Mouse (Mus musculus) CH12.LX (cell line): ENCODE measurements at regions not wholly inside any gene's neighbourhood (a gene's known extent, or its start where the extent isn't known, plus 50 kb on each side); places are given as distances from the start of the nearest gene placed in this dataset.

Source experiments
- DNase-seq: peaks from one replicate; pipeline ENCODE4 v3.0.0-alpha.2; 2013; ENCODE audit errors: extremely low read depth
- H3K27ac ChIP-seq: 2 replicates; pipeline ENCODE4 v1.5.1; 2012; ENCODE audit warnings: low read depth, mild to moderate bottlenecking, control low read depth, moderate library complexity; ENCODE audit not compliant: insufficient read depth
- H3K27me3 ChIP-seq: replicated peaks from 2 replicates; pipeline ENCODE3; 2012; ENCODE audit warnings: inconsistent platforms
- H3K36me3 ChIP-seq, 2 experiments: replicated peaks in 1 of 2; 2 replicates each; pipeline versions ENCODE3 to v1.6.1; 2012; ENCODE audit warnings: inconsistent platforms in 1 of 2, low read length in 1 of 2, mild to moderate bottlenecking in 1 of 2, mixed read lengths in 1 of 2, moderate library complexity in 1 of 2; ENCODE audit not compliant: control insufficient read depth in 1 of 2, insufficient read depth in 1 of 2
- H3K4me1 ChIP-seq, 2 experiments: 2 replicates each; pipeline ENCODE4 v1.6.1; 2012; ENCODE audit warnings: inconsistent platforms in 1 of 2, moderate library complexity in 1 of 2; ENCODE audit not compliant: insufficient read depth in 2 of 2, control insufficient read depth in 1 of 2
- H3K4me2 ChIP-seq: 2 replicates; pipeline ENCODE4 v1.6.1; 2012; ENCODE audit warnings: low read depth, mild to moderate bottlenecking, control low read depth; ENCODE audit not compliant: poor library complexity, insufficient read depth, severe bottlenecking
- H3K4me3 ChIP-seq, 3 experiments: fragments of 150-350 bp in 1 of 3; sonication (generic) in 1 of 3; replicated peaks in 1 of 3; 2 replicates each; pipeline versions ENCODE3 to v1.5.1; 2011 to 2012; ENCODE audit warnings: low read depth in 2 of 3, low read length in 2 of 3, mild to moderate bottlenecking in 2 of 3, moderate library complexity in 2 of 3, control low read depth in 1 of 3, improper control_type of control experiment in 1 of 3, inconsistent platforms in 1 of 3, mixed read lengths in 1 of 3; ENCODE audit not compliant: poor library complexity in 1 of 3
- H3K79me2 ChIP-seq: replicated peaks from 2 replicates; pipeline ENCODE4 v1.6.1; 2012; ENCODE audit warnings: mild to moderate bottlenecking, moderate library complexity; ENCODE audit not compliant: control insufficient read depth, poor library complexity, insufficient read depth, severe bottlenecking; ENCODE audit errors: extremely low read depth
- H3K9ac ChIP-seq: 2 replicates; pipeline ENCODE4 v1.6.1; 2012; ENCODE audit warnings: low read depth, mild to moderate bottlenecking, control low read depth, moderate library complexity; ENCODE audit not compliant: insufficient read depth
- H3K9me3 ChIP-seq: replicated peaks from 2 replicates; pipeline ENCODE3; 2012; ENCODE audit warnings: low read length, inconsistent platforms, mixed read lengths
- CHD2 ChIP-seq: IDR thresholded peaks from 2 replicates; pipeline ENCODE4 v1.6.1; 2011; ENCODE audit warnings: low read length, improper control_type of control experiment
- E2F4 ChIP-seq: IDR thresholded peaks from 2 replicates; pipeline ENCODE4 v1.6.1; 2011; ENCODE audit warnings: low read depth, low read length, improper control_type of control experiment; ENCODE audit not compliant: insufficient replicate concordance
- ELF1 ChIP-seq: IDR thresholded peaks from 2 replicates; pipeline ENCODE4 v1.6.1; 2014; ENCODE audit warnings: low read depth, mild to moderate bottlenecking, inconsistent platforms, low read length, improper control_type of control experiment
- EP300 ChIP-seq: IDR thresholded peaks from 2 replicates; pipeline ENCODE4 v1.6.1; 2011; ENCODE audit warnings: low read length, improper control_type of control experiment
- GABPA ChIP-seq: IDR thresholded peaks from 2 replicates; pipeline ENCODE4 v1.6.1; 2012; ENCODE audit warnings: low read depth, low read length, improper control_type of control experiment, inconsistent platforms; ENCODE audit not compliant: insufficient replicate concordance
- JUN ChIP-seq: IDR thresholded peaks from 2 replicates; pipeline ENCODE4 v1.6.1; 2011; ENCODE audit warnings: low read depth, mild to moderate bottlenecking, low read length, improper control_type of control experiment, moderate library complexity; ENCODE audit not compliant: insufficient read depth
- MAX ChIP-seq: IDR thresholded peaks from 2 replicates; pipeline ENCODE4 v1.6.1; 2011; ENCODE audit warnings: low read length, improper control_type of control experiment
- MEF2A ChIP-seq: IDR thresholded peaks from 2 replicates; pipeline ENCODE4 v1.6.1; 2014; ENCODE audit warnings: low read depth, mild to moderate bottlenecking, inconsistent platforms, low read length, improper control_type of control experiment, borderline replicate concordance
- MYC ChIP-seq: IDR thresholded peaks from 2 replicates; pipeline ENCODE4 v1.6.1; 2011; ENCODE audit warnings: low read depth, mild to moderate bottlenecking, improper control_type of control experiment, low read length
- RAD21 ChIP-seq: IDR thresholded peaks from 2 replicates; pipeline ENCODE4 v1.6.1; 2011; ENCODE audit warnings: low read depth, mild to moderate bottlenecking, low read length, improper control_type of control experiment, moderate library complexity
- SMC3 ChIP-seq: IDR thresholded peaks from 2 replicates; pipeline ENCODE4 v1.6.1; 2011; ENCODE audit warnings: low read depth, low read length, improper control_type of control experiment
- TBP ChIP-seq: conservative IDR thresholded peaks from 2 replicates; pipeline ENCODE4 v1.6.1; 2011; ENCODE audit warnings: low read depth, low read length, improper control_type of control experiment
- TCF12 ChIP-seq: IDR thresholded peaks from 2 replicates; pipeline ENCODE4 v1.6.1; 2014; ENCODE audit warnings: low read depth, mild to moderate bottlenecking, inconsistent platforms, low read length, improper control_type of control experiment
- UBTF ChIP-seq: IDR thresholded peaks from 2 replicates; pipeline ENCODE4 v1.6.1; 2012; ENCODE audit warnings: low read depth, mild to moderate bottlenecking, inconsistent platforms, low read length, improper control_type of control experiment, moderate library complexity
- USF1 ChIP-seq: IDR thresholded peaks from 2 replicates; pipeline ENCODE4 v1.6.1; 2014; ENCODE audit warnings: low read depth, mild to moderate bottlenecking, inconsistent platforms, low read length, improper control_type of control experiment
- USF2 ChIP-seq: conservative IDR thresholded peaks from 2 replicates; pipeline ENCODE4 v1.6.1; 2011; ENCODE audit warnings: low read depth, low read length, improper control_type of control experiment
- ZKSCAN1 ChIP-seq: IDR thresholded peaks from 2 replicates; pipeline ENCODE4 v1.6.1; 2012; ENCODE audit warnings: low read depth, inconsistent platforms, low read length, improper control_type of control experiment, borderline replicate concordance
- ZMIZ1 ChIP-seq: IDR thresholded peaks from 2 replicates; pipeline ENCODE4 v1.6.1; 2012; ENCODE audit warnings: low read depth, mild to moderate bottlenecking, inconsistent platforms, low read length, improper control_type of control experiment
- dilution Hi-C: fragments of 300-500 bp; cut with MboI; formaldehyde crosslinking; loops from 2 replicates; pipeline ENCODE4 v1.14.3; 2020; ENCODE audit warnings: low sequenced_read_pairs; ENCODE audit not compliant: extremely low pct_unique_long_range_greater_than_20kb, extremely low pct_ligation_motif_present
- in situ Hi-C: fragments of 300-500 bp; cut with MboI; formaldehyde crosslinking; loops from 3 replicates; pipeline ENCODE4 v1.14.3; 2019; ENCODE audit warnings: low sequenced_read_pairs, low pct_ligation_motif_present, low pct_unique_long_range_greater_than_20kb, mixed read lengths

DNA sequence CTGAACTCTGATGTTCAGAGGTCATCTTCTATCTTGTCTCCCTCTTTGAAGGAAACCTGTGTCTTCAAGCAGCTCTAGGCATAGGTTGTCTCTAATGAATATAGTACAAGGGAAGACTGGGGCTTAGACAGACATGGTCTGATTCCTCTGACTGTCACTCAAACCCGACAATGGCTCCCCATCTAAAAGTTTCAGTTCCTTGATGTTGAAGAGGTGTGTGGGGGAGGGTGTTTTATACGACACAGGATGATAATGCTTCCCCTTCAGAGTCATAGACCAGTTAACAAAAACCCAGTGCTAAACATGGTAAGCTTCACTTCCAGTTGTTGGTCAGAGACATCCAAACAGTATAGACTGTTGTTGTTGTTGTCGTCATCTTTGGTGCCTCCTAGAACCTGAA, 195.3 kb upstream of the Map3k1 start:
- Histone ChIP-seq H3K79me2 (no peaks in the 10 kb centered on the region), H3K27ac (no peak overlapping the region), H3K4me3 (no peak overlapping the region), H3K4me2 (no peak overlapping the region), H3K36me3 (no peaks in the 10 kb centered on the region), H3K9me3 (peaks cover 2% of the 10 kb centered on the region), H3K27me3 (no peaks in the 10 kb centered on the region), H3K9ac (no peak overlapping the region), H3K4me1 (peaks cover 30 to 70% of the 10 kb centered on the region in 2 experiments)
- dilution Hi-C loops: no loop called here
- peak; percentile 74 for DNase-seq
- TF ChIP-seq EP300 (peak; percentile 27; the same call in 1 of the 2 replicates), USF2 (no peak)
- in situ Hi-C loops: no loop called here

DNA sequence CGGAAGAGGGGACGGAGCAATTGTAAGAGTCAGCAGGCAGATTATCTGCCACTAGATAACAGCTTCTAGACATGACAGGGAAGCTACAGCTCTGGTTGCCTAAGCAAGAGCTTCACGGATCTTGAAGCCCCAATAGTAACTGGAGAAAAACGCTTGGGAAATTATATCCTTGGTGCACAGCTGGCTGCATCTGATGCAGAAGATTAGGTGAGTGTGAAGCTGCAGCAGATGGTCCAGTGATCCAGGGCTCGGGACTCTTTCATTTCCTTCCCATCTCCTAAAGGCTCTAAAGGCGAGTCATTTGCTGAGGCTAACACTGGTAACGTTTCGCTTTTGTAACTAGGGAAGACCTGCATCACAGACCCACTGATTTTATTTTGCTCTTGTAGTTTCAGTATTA, 196.6 kb upstream of the Map3k1 start:
- in situ Hi-C loops (no loop called here), dilution Hi-C loops (no loop called here)
- no peak overlapping the region for H3K27ac ChIP-seq
- H3K27me3 ChIP-seq: no peaks in the 10 kb centered on the region
- peaks cover 4% of the 10 kb centered on the region for H3K9me3 ChIP-seq
- no peak overlapping the region for H3K4me2 ChIP-seq
- no peaks in the 10 kb centered on the region for H3K79me2 ChIP-seq
- TF ChIP-seq MEF2A (no peak), CHD2 (no peak), TCF12 (no peak), TBP (no peak), MAX (no peak), ZMIZ1 (no peak), MYC (no peak), GABPA (no peak), RAD21 (no peak), UBTF (no peak), ELF1 (no peak), SMC3 (no peak), E2F4 (no peak), ZKSCAN1 (no peak), USF1 (no peak), JUN (no peak)
- H3K36me3 ChIP-seq: no peaks in the 10 kb centered on the region
- H3K4me3 ChIP-seq: no peak overlapping the region
- no peak for DNase-seq
- peaks cover 30 to 57% of the 10 kb centered on the region in 2 experiments for H3K4me1 ChIP-seq
- H3K9ac ChIP-seq: no peak overlapping the region
